Mouse (Mus musculus): ENCODE measurements around the gene Mxi1.

- no peak for TF ChIP-seq CTCF (IDR thresholded peaks at IDR 0.05; ENCODE audit: insufficient read depth, low read length)
- TF ChIP-seq POLR2A (IDR thresholded peaks at IDR 0.05; ENCODE audit: borderline replicate concordance, extremely low read depth, low read depth, low read length) = peak; percentile 91
Measured at GRCm38 (mm10) chr19:53390495-53391007, 80.2 kb downstream of the Mxi1 start, which contains the start of gene Smndc1.

All from lung, adult 2 months (tissue).